Mouse (Mus musculus) forebrain, embryonic 15.5 days (tissue): ENCODE data around the gene Ubl4a. TPM values are rescaled to one million over a fixed set of nuclear protein-coding genes. Genes with fewer than 3 reads are reported as not detected.

Experiments
- ATAC-seq: fragments of 200-750 bp; cut with Nextera tagmentation; replicated peaks from 2 replicates; pipeline ENCODE4 v1.8.0; 2017; ENCODE audit warnings: mild to moderate bottlenecking, moderate TSS enrichment, moderate library complexity
- H3K27ac ChIP-seq: fragments of 300-500 bp; sonication (generic); replicated peaks from 2 replicates; pipeline ENCODE4 v1.5.1; 2015; ENCODE audit warnings: mild to moderate bottlenecking, inconsistent platforms
- H3K27me3 ChIP-seq: fragments of 300-500 bp; sonication (generic); 2 replicates; pipeline ENCODE4 v1.6.1; 2015; ENCODE audit warnings: inconsistent platforms
- H3K36me3 ChIP-seq: fragments of 300-500 bp; sonication (generic); 2 replicates; pipeline ENCODE4 v1.6.1; 2015; ENCODE audit warnings: mild to moderate bottlenecking, inconsistent platforms
- H3K4me1 ChIP-seq: fragments of 300-500 bp; sonication (generic); 2 replicates; pipeline ENCODE4 v1.6.1; 2015; ENCODE audit warnings: inconsistent platforms
- H3K4me2 ChIP-seq: fragments of 300-500 bp; sonication (generic); replicated peaks from 2 replicates; pipeline ENCODE4 v1.6.1; 2015; ENCODE audit warnings: mild to moderate bottlenecking, inconsistent platforms
- H3K4me3 ChIP-seq: fragments of 300-500 bp; sonication (generic); 2 replicates; pipeline ENCODE4 v1.5.1; 2015; ENCODE audit warnings: mild to moderate bottlenecking, inconsistent platforms
- H3K9ac ChIP-seq: fragments of 300-500 bp; sonication (generic); replicated peaks from 2 replicates; pipeline ENCODE4 v1.6.1; 2015; ENCODE audit warnings: mild to moderate bottlenecking, inconsistent platforms
- H3K9me3 ChIP-seq: fragments of 300-500 bp; sonication (generic); 2 replicates; pipeline ENCODE4 v1.6.1; 2016; ENCODE audit warnings: inconsistent platforms
- WGBS: fragments of 180-500 bp; shearing (Covaris S2); methylation state at CpG from one replicate; pipeline ENCODE4 v1.1.7; 2015; ENCODE audit warnings: mixed read lengths; 5-methylcytosine and 5-hydroxymethylcytosine counted together
- microRNA-seq: library from miRNA; unstranded; fragments of <30 nt; microRNA quantifications from one replicate; pipeline ENCODE4, GENCODE M21; 2016
- polyA plus RNA-seq: library from polyadenylated mRNA; unstranded; fragments of >200 nt; fragmentation: Nextera tagmentation; extraction: Ambion mirVana; gene quantifications from 2 replicates; pipeline ENCODE4 v1.2.1, GENCODE M21; 2015

Gene Ubl4a
- polyA plus RNA-seq, 1 experiment from 2014 or later, result 69.0 TPM

DNA sequence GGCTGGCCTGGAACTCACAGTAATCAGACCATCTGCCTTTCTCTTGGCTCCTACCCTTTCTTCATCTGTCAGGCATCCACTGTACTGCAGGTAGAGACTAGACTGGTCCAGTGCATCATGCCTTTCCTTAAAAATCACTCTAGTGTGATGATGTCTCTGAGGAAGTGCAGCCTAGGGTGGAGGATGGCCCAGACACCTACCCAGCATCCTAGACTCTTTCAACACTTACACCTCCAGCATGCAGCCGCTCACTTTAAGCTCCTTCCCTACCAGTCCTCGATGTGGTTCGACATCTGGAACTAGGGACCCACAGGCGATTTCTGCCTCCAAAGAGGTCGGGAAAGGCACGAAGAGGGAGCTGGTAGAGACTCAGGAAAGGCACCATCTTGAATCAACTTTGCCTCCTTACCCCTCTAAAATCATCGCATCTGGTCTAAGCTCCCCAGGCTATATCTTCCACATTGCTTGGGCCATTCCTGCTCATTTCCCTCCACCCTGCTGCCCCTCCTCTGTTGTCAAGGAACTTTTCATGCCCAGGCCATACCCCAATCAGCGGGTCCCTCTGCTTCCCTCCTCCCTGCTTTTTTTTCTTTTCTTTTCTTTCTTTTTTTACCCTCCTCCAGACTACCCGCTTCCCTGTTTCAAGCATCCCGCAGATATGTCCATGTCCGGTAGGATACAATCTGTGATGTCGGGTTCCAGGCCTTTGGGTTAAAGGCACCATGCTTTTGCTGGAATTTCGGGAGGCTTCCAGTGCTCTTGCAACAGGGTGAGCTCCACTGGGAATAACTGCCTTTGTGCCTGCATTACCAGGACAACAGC, 20.2 kb downstream of the Ubl4a start:
- Histone ChIP-seq H3K27ac (peak overlapping the region; percentile 74), H3K4me3 (peak overlapping the region; percentile 45), H3K27me3 (no peaks in the 10 kb centered on the region), H3K9ac (peak overlapping the region; percentile 51), H3K36me3 (no peaks in the 10 kb centered on the region), H3K4me1 (peaks cover 4% of the 10 kb centered on the region; the same call in 1 of the 2 replicates), H3K4me2 (peak overlapping the region; percentile 54), H3K9me3 (no peaks in the 10 kb centered on the region)
- peak; percentile 74 for ATAC-seq
- WGBS, result 27% methylated on average over 13 of the region's 13 CpGs

- Histone ChIP-seq H3K9me3 (no peaks in the 10 kb centered on the region), H3K4me1 (peaks cover 36% of the 10 kb centered on the region), H3K27me3 (no peaks in the 10 kb centered on the region), H3K4me3 (peak overlapping the region; percentile 56), H3K36me3 (peaks cover 6% of the 10 kb centered on the region), H3K27ac (peak overlapping the region; percentile 92), H3K9ac (peak overlapping the region; percentile 70), H3K4me2 (peak overlapping the region; percentile 62)
- 41% methylated on average over 2 of the region's 2 CpGs for WGBS
- no peak for ATAC-seq
These were observed 42.7 kb downstream of the Ubl4a start for GRCm38 (mm10) chrX:74330166-74330930.

- no peaks in the 10 kb centered on the region for H3K9me3 ChIP-seq
- peak overlapping the region; percentile 92 for H3K27ac ChIP-seq
- H3K4me3 ChIP-seq, result peak overlapping the region; percentile 56
- no peaks in the 10 kb centered on the region for H3K36me3 ChIP-seq
- H3K4me1 ChIP-seq, result peaks cover 36% of the 10 kb centered on the region
- WGBS, result 16% methylated on average over 10 of the region's 10 CpGs
- ATAC-seq, result peak; percentile 54
- no peaks in the 10 kb centered on the region for H3K27me3 ChIP-seq
- H3K4me2 ChIP-seq, result peak overlapping the region; percentile 62
- peak overlapping the region; percentile 70 for H3K9ac ChIP-seq
These were observed 43.8 kb downstream of the Ubl4a start for GRCm38 (mm10) chrX:74329215-74329671.

DNA sequence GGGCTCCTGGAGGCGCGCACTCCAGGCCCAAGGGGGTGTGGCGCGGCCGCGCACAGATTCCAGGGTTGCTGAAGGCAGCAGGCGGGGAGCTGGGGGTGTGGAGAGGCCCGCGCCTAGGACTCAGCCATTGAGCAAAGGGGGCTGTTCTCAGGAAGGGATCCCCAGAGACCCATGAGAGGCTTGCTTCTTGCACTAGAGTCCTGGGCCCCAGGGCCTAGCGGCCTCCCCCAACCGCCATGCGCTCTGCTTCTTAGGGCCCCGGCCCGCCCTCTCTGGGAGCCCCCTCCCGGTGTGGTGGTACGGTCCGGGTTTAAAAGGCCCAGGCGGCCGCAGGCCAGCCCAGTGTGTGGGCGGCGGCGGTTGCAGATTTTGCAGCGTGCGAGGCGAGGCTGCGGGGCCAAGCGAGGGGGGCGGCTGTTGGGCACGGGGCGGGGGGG, 44.3 kb downstream of the Ubl4a start, which contains the start of gene Plxna3:
Gene Plxna3 (plus strand): TSS at position 342 of the 437 bp plus-strand sequence.
- 27% methylated on average over 28 of the region's 30 CpGs for WGBS
- Histone ChIP-seq H3K4me2 (peak within 1 kb of the TSS; percentile 62), H3K9me3 (no peaks in the 10 kb centered on the region), H3K27ac (peak within 1 kb of the TSS; percentile 92), H3K27me3 (no peaks in the 10 kb centered on the region), H3K9ac (peak within 1 kb of the TSS; percentile 70), H3K36me3 (no peaks in the 10 kb centered on the region), H3K4me3 (peak within 1 kb of the TSS; percentile 56), H3K4me1 (peaks cover 36% of the 10 kb centered on the region)
- peak; percentile 95 for ATAC-seq

Small RNA genes within 50 kb of the gene (microRNA-seq; reads per million reads assigned to microRNA genes)
- gene Mir7092, result 1.5 reads per million

Other genes starting within 250 kb of the Ubl4a start
- gene Opn1mw, start 245.8 kb downstream of the Ubl4a start, polyA plus RNA-seq, result not detected in 2 replicates
- gene Mecp2, start 237.9 kb downstream of the Ubl4a start, polyA plus RNA-seq, result 15.9 and 16.4 TPM in 2 replicates
- not detected in 2 replicates for gene Tex28, start 205.4 kb downstream of the Ubl4a start, polyA plus RNA-seq
- 0.19 TPM in 1 of 2 replicates, not detected in the other for gene Tktl1, start 196.0 kb downstream of the Ubl4a start, polyA plus RNA-seq
- 105 and 116 TPM in 2 replicates for gene Flna, start 123.4 kb downstream of the Ubl4a start, polyA plus RNA-seq
- 17.7 and 18.1 TPM in 2 replicates for gene Emd, start 118.5 kb downstream of the Ubl4a start, polyA plus RNA-seq
- gene Rpl10, start 102.4 kb downstream of the Ubl4a start, polyA plus RNA-seq, result 503 and 525 TPM in 2 replicates
- 93.6 and 101 TPM in 2 replicates for gene Taz, start 91.3 kb downstream of the Ubl4a start, polyA plus RNA-seq
- 2.2 and 2.4 TPM in 2 replicates for gene Dnase1l1, start 90.9 kb downstream of the Ubl4a start, polyA plus RNA-seq
- gene Atp6ap1, start 76.1 kb downstream of the Ubl4a start, polyA plus RNA-seq, result 185 and 191 TPM in 2 replicates
- 923 and 936 TPM in 2 replicates for gene Gdi1, start 68.2 kb downstream of the Ubl4a start, polyA plus RNA-seq
- 65.1 and 65.6 TPM in 2 replicates for gene Fam50a, start 60.2 kb downstream of the Ubl4a start, polyA plus RNA-seq
- 63.0 and 68.8 TPM in 2 replicates for gene Plxna3, start 44.2 kb downstream of the Ubl4a start, polyA plus RNA-seq
- 82.9 and 87.9 TPM in 2 replicates for gene Lage3, start 19.6 kb downstream of the Ubl4a start, polyA plus RNA-seq
- gene Slc10a3, start 131 bp upstream of the Ubl4a start, polyA plus RNA-seq, result 6.9 and 7.0 TPM in 2 replicates
- 36.3 and 40.1 TPM in 2 replicates for gene Fam3a, start 20.1 kb upstream of the Ubl4a start, polyA plus RNA-seq
- 18.1 and 19.7 TPM in 2 replicates for gene Ikbkg, start 20.1 kb upstream of the Ubl4a start, polyA plus RNA-seq
- 61.0 and 63.2 TPM in 2 replicates for gene G6pdx, start 56.0 kb upstream of the Ubl4a start, polyA plus RNA-seq
- gene Gm6880, start 108.2 kb upstream of the Ubl4a start, polyA plus RNA-seq, result not detected in 2 replicates
- not detected in 2 replicates for gene Olfr1326-ps1, start 201.7 kb upstream of the Ubl4a start, polyA plus RNA-seq
- gene Olfr1325, start 219.5 kb upstream of the Ubl4a start, polyA plus RNA-seq, result not detected in 2 replicates